Mouse (Mus musculus) lung, postnatal 0 days (tissue): ENCODE results near the gene Nup107.

Experiments
- CTCF ChIP-seq: IDR thresholded peaks from 2 replicates; pipeline ENCODE4 v1.5.1; 2016; ENCODE audit warnings: antibody characterized with exemption, mild to moderate bottlenecking
- EP300 ChIP-seq: IDR thresholded peaks from 2 replicates; pipeline ENCODE4 v1.6.1; 2016; ENCODE audit warnings: antibody characterized with exemption, mild to moderate bottlenecking, control low read depth

DNA sequence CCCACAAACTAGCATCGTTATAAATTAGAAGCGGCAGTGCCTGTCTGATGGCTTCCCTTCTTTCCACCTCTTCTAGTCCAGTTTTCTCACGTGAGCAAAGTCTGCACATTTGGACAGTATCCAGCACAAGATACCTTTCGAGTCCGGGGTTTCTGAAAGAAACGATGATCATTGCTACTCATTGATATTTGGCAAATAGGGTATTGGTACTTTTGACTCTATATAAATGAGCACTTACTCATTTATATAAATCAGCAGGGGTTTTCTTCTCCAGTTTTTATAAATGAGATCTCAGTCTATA, 52.9 kb downstream of the Nup107 start:
- TF ChIP-seq CTCF = no peak
- no peak for TF ChIP-seq EP300
